Mouse (Mus musculus) heart, embryonic 12.5 days (tissue): ENCODE data around the gene Nipsnap3b. TPM values are rescaled to one million over a fixed set of nuclear protein-coding genes. Genes with fewer than 3 reads are reported as not detected.

Experiments used
- polyA plus RNA-seq: library from polyadenylated mRNA; unstranded; fragments of >200 nt; fragmentation: Nextera tagmentation; extraction: Ambion mirVana; gene quantifications from 2 replicates; pipeline ENCODE4 v1.2.1, GENCODE M21; 2016

The Nipsnap3b gene
- polyA plus RNA-seq, 1 experiment from 2014 or later: 89.6 TPM

Other genes starting within 250 kb of the Nipsnap3b start
- gene Olfr275, start 197.3 kb upstream of the Nipsnap3b start, polyA plus RNA-seq: not detected in 2 replicates
- not detected in 2 replicates for gene Olfr273, start 152.6 kb upstream of the Nipsnap3b start, polyA plus RNA-seq
- not detected in 2 replicates for gene Olfr272, start 92.7 kb upstream of the Nipsnap3b start, polyA plus RNA-seq
- gene Olfr270, start 47.3 kb upstream of the Nipsnap3b start, polyA plus RNA-seq: not detected in 2 replicates
- not detected in 2 replicates for gene Nipsnap3a, start 22.6 kb upstream of the Nipsnap3b start, polyA plus RNA-seq
- gene Abca1, start 148.0 kb downstream of the Nipsnap3b start, polyA plus RNA-seq: 3.8 and 4.0 TPM in 2 replicates